Mouse (Mus musculus): Measurements from ENCODE around the gene Frzb. TPM values are rescaled to one million over a fixed set of nuclear protein-coding genes. Genes with fewer than 3 reads are reported as not detected.

The Frzb gene
- total and polyA plus RNA-seq, 2 experiments from 2014 or later = 2.4 to 2.5 TPM

DNA sequence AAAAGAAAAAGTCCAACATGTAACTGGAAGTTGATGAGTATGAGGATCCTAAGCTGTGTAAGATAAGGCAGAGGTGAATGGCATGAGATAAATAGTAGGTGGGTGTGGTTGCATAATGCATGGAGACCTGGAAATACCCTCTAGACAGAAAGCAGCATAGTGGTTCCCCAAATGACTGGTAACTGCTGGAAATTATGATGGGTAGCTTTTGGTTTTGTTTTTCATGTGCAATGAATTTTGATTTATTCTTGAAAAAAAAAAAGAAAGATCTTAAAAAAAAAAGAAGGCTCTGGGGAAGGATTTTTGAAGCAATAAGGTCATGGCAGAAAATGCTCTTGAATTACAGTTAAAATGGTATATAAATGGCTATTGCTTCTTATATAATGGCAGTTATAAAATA is 72.5 kb downstream of the Frzb start:
- Histone ChIP-seq H3K4me2 (ENCODE audit: low read depth, low read length, poor library complexity, severe bottlenecking) (no peak overlapping the region), H3K9me3 (ENCODE audit: low read length) (no peaks in the 10 kb centered on the region), H3K4me3 (ENCODE audit: low read depth, low read length) (no peak overlapping the region), H3K4me1 (ENCODE audit: insufficient read depth, low read length) (no peaks in the 10 kb centered on the region), H3K27ac (ENCODE audit: low read depth, low read length) (no peak overlapping the region), H3K36me3 (ENCODE audit: insufficient read depth, low read length) (no peaks in the 10 kb centered on the region), H3K27me3 (ENCODE audit: insufficient read depth, low read length) (no peaks in the 10 kb centered on the region), H3K9ac (replicated peaks; ENCODE audit: low read length, poor library complexity, severe bottlenecking) (no peak overlapping the region)
- TF ChIP-seq CTCF (IDR thresholded peaks at IDR 0.05) = no peak
- ATAC-seq (ENCODE audit: low FRiP score) (no peak), DNase-seq (ENCODE audit: low spot score) (no peak)

DNA sequence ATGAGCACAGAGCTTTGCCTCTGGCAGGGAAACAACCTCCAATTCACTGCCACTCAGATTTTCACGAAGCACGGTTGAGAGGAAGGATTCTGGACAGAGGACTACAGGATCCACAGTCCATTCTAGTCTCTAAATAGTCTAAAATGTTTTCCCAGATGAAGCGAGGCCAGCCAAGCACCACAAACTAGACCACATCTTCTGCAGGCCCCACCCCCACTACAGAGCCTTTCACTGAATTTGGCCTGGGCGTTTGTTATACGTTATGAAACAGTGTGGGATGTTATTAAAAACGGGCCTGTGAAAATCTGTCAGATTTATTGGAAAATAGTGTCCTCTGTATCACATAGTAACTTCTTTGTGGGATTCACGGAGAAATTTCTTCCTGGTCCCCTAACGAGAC is 76.0 kb downstream of the Frzb start:
- Histone ChIP-seq H3K4me2 (ENCODE audit: low read depth, low read length, poor library complexity, severe bottlenecking) (no peak overlapping the region), H3K4me1 (ENCODE audit: insufficient read depth, low read length) (no peaks in the 10 kb centered on the region), H3K9me3 (ENCODE audit: low read length) (no peaks in the 10 kb centered on the region), H3K4me3 (ENCODE audit: low read depth, low read length) (no peak overlapping the region), H3K9ac (replicated peaks; ENCODE audit: low read length, poor library complexity, severe bottlenecking) (no peak overlapping the region), H3K27ac (ENCODE audit: low read depth, low read length) (no peak overlapping the region), H3K36me3 (ENCODE audit: insufficient read depth, low read length) (no peaks in the 10 kb centered on the region), H3K27me3 (ENCODE audit: insufficient read depth, low read length) (no peaks in the 10 kb centered on the region)
- TF ChIP-seq CTCF (IDR thresholded peaks at IDR 0.05) = no peak
- DNase-seq (ENCODE audit: low spot score) = no peak
- 82% methylated on average over 8 of the region's 8 CpGs for WGBS
- ATAC-seq (ENCODE audit: low FRiP score) = no peak

Other genes with a start within 250 kb of the Frzb start
- gene Prdx6b, start 155.2 kb downstream of the Frzb start, total RNA-seq (2014; rRNA removed) = not detected in 2 replicates
- gene Prdx6b, start 155.2 kb downstream of the Frzb start, polyA plus RNA-seq (2015; fragmentation: Nextera tagmentation; extraction: Ambion mirVana) = not detected in 2 replicates
- 65.8 and 82.3 TPM in 2 replicates for gene Dnajc10, start 132.2 kb downstream of the Frzb start, total RNA-seq (2014; rRNA removed)
- gene Dnajc10, start 132.2 kb downstream of the Frzb start, polyA plus RNA-seq (2015; fragmentation: Nextera tagmentation; extraction: Ambion mirVana) = 59.4 and 65.8 TPM in 2 replicates
- 136 and 164 TPM in 2 replicates for gene Nckap1, start 133.8 kb upstream of the Frzb start, total RNA-seq (2014; rRNA removed)
- 77.7 and 82.5 TPM in 2 replicates for gene Nckap1, start 133.8 kb upstream of the Frzb start, polyA plus RNA-seq (2015; fragmentation: Nextera tagmentation; extraction: Ambion mirVana)
- gene Dusp19, start 169.4 kb upstream of the Frzb start, total RNA-seq (2014; rRNA removed) = 18.4 and 21.7 TPM in 2 replicates
- 10.6 and 11.0 TPM in 2 replicates for gene Dusp19, start 169.4 kb upstream of the Frzb start, polyA plus RNA-seq (2015; fragmentation: Nextera tagmentation; extraction: Ambion mirVana)
- 48.1 and 62.8 TPM in 2 replicates for gene Nup35, start 169.6 kb upstream of the Frzb start, total RNA-seq (2014; rRNA removed)
- 34.4 and 36.7 TPM in 2 replicates for gene Nup35, start 169.6 kb upstream of the Frzb start, polyA plus RNA-seq (2015; fragmentation: Nextera tagmentation; extraction: Ambion mirVana)